Mouse (Mus musculus): ENCODE results near the gene Smok2a.
"Not testable (repeated sequence)": the region's sequence is repeated elsewhere in the genome, so short reads cannot be mapped to it uniquely, and the experiment has no call there.

The Smok2a gene

GRCm38 (mm10) chr17:13220888-13221287 lies at the start of gene Smok2a:
Gene Smok2a, plus strand, starts transcription at chr17:13221188.
- DNase-seq (ENCODE audit: low spot score) = no peak

DNA sequence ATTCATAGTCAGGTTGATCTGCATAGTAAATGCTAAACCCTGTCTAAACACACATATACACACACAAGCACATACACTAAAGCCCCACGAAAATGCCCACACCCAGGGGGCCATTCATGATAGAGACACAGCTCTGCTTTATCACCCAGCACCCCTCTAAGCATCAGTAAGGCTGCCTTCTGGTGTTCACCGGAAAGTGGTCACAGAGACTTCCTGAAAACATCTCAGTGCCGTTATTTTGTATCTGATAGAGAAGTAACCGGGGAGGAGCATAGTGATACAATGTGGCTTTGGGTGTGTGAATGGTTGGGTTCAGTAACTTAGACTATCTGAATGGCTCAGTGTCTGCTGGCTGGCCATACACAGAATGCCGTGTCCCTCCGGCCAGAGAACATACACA lies 47.4 kb upstream of the Smok2a start:
- DNase-seq (ENCODE audit: low spot score) = not testable (repeated sequence)

DNA sequence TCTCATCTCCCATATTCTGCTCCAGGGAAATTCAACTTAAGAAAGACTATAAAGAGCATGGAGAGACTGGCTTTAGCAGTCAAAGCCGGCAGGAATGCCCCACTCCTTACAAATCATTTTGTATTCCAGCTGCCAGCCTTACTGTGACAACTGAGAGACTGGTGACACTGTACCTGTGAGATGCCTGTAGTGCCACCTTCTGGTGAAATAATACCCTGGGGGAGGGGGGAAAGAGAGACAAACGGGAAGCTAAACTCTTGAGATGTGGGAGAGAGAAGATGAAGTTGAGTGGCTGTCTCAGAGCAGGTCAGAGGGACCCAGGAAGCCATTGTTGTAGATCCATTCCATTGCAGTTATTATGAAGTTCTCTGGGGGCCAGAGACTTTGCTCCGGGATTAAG lies 47.0 kb upstream of the Smok2a start:
- not testable (repeated sequence) for DNase-seq (ENCODE audit: low spot score)

DNA sequence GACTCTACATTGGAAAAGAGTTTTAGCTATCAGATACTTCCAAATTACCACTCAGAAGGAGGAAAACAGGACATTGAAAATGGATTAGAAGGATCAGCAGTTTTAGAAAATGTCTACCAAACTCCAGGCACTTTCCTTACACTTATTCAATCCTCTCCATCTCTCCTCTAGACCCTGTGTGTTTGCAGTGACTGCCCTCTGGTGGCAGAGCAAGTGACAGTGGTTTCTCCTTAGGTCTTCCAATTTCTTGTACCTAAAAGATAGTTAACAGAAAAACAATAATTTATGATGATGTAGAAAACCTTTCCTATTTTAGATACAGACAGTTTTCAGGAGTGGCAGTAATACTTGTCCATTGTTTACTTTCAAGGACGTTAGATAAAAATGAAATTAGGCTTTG lies 45.4 kb upstream of the Smok2a start:
- not testable (repeated sequence) for DNase-seq (ENCODE audit: low spot score)

- not testable (repeated sequence) for DNase-seq (ENCODE audit: low spot score)
Measured at GRCm38 (mm10) chr17:13177796-13178195, 43.2 kb upstream of the Smok2a start.

GRCm38 (mm10) chr17:13179021-13179420 lies 42.0 kb upstream of the Smok2a start:
- not testable (repeated sequence) for DNase-seq (ENCODE audit: low spot score)

GRCm38 (mm10) chr17:13180491-13180890 lies 40.5 kb upstream of the Smok2a start:
- DNase-seq (ENCODE audit: low spot score) = not testable (repeated sequence)

GRCm38 (mm10) chr17:13182712-13183111 lies 38.3 kb upstream of the Smok2a start:
- not testable (repeated sequence) for DNase-seq (ENCODE audit: low spot score)

GRCm38 (mm10) chr17:13184514-13184913 lies 36.5 kb upstream of the Smok2a start:
- DNase-seq (ENCODE audit: low spot score) = not testable (repeated sequence)

- DNase-seq (ENCODE audit: low spot score) = not testable (repeated sequence)
Measured at GRCm38 (mm10) chr17:13186541-13186940, 34.4 kb upstream of the Smok2a start.

DNA sequence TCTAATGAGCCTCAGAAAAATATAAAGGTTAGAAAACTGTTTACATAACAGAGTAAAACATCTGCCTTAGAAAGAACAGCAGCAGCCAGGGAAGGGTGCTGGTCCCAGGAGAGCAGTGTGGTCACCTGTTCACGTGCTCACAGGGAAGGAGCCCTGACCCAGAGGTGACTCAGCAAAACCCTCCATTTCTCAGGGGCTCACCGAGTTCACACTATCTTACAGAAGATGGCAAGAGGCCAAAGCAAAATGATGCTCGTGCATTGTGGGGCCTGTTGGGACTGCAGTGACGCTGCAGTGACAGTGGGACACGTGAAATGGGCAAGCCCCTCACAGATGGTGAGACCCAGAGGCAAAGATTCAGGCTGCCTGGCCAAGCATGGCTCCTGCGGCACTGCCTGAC lies 33.4 kb upstream of the Smok2a start:
- not testable (repeated sequence) for DNase-seq (ENCODE audit: low spot score)

DNA sequence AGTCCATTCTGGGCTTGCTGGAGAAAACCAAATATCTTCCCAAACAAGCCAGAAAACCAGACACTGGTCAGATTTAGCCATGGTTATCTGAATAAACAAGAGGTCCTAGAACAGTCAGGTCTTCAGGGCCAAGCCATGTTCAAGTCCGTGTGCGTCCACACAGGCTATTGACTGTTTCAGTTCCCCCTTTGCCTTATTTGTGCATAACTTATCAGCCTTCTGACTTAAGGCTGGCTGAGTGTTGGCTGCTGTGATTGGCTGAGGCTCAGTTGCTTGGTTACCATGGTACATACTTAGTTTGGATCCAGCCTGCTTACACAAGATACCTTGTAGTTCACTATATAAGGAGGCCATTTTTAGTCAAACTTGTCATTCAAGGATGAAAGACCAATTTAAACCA lies 32.1 kb upstream of the Smok2a start:
- DNase-seq (ENCODE audit: low spot score) = not testable (repeated sequence)

DNA sequence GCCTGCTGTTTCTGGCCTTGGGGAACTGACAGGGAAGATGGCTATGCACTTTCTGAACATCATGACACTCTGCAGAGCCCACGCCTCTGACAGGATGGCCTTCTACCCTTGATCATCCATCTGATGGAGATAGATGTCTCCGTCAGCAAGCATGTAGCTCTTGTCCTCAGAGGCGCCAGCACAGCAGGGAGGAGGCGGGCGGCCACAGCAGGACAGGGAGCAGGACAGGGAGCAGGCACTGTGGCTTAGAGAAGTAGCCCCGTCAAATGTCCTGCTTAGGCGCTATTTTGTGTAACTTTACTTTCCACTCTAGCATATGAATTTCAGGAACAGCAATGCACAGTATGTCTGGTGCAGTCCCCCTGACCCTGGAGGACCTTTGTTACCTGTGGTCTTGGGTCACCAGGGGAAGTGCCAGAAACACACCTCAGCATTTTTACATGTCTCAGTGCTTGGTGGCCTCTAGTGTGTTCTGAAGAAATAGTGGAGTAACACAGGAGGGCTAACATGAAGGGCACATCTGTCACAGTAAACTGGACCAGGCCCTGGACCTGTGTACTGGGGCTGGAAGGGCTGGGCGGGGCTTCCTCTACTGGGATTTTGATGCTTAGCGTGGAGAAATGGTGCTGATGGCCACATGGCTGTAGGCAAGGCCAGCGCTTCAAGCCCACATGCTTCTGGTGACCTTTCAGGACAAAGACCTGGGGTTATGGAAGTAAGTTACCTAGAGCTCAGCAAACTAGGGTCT lies 30.0 kb upstream of the Smok2a start:
- DNase-seq (ENCODE audit: low spot score) = not testable (repeated sequence)

GRCm38 (mm10) chr17:13196486-13196885 lies 24.5 kb upstream of the Smok2a start:
- DNase-seq (ENCODE audit: low spot score) = not testable (repeated sequence)

DNA sequence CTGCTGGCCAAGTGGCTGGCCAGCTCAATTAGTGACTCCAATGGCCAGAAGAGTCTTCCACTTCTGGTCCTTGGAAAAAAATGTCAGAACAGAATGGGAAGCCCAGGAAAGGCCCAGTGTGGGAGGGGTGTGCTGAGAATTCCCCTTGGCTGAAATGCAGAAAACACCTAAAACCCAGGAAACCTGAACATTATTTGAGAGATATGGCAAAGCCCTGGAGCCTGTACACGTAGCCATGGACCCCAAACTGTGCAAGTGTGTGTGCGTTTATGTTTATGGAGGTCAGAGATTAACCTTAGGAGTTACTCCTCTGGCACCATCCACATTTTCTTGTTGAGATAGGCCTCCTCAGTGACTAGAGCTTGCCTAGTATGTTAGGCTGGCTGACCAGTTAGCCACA lies 22.2 kb upstream of the Smok2a start:
- DNase-seq (ENCODE audit: low spot score) = not testable (repeated sequence)

- DNase-seq (ENCODE audit: low spot score) = not testable (repeated sequence)
Measured at GRCm38 (mm10) chr17:13199880-13200409, 21.0 kb upstream of the Smok2a start.

DNA sequence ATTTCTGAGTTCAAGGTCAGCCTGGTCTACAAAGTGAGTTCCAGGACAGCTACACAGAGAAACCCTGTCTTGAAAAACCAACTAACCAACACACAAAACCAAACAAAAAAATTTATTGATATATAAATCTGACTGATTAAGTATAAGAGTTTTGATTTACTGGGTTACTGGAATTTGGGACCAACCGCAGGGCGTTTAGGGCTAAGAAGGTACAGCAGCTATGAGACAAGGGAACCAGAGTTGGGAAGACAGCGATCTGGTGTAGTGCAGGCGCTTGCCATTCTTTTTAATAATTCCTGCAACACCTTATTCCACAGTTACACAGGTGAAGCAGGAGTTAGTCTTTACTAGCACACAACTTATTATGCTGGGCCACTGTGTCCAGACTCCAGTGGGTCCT lies 19.4 kb upstream of the Smok2a start:
- DNase-seq (ENCODE audit: low spot score) = not testable (repeated sequence)

GRCm38 (mm10) chr17:13202453-13203107 lies 18.4 kb upstream of the Smok2a start:
- not testable (repeated sequence) for DNase-seq (ENCODE audit: low spot score)

- not testable (repeated sequence) for DNase-seq (ENCODE audit: low spot score)
Measured at GRCm38 (mm10) chr17:13205247-13205646, 15.7 kb upstream of the Smok2a start.

DNA sequence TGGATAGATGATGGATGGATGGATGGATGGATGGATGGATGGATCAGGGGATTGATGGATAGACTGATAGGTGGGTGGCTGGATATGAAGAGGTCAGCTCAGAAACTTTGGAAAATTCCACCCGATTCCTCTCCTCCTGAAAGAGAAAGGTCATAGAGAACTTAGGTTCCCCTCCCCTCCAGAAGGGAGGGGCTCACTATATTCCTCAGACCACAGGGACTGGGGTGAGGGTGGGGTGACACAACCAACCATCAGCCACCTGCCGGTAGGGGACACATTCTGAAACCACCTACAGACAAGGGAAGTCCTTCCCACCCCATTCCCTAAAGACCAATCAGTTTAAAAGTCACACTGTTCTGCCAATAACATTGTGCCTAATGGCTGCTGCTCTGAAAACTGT lies 14.5 kb upstream of the Smok2a start:
- DNase-seq (ENCODE audit: low spot score) = no peak

DNA sequence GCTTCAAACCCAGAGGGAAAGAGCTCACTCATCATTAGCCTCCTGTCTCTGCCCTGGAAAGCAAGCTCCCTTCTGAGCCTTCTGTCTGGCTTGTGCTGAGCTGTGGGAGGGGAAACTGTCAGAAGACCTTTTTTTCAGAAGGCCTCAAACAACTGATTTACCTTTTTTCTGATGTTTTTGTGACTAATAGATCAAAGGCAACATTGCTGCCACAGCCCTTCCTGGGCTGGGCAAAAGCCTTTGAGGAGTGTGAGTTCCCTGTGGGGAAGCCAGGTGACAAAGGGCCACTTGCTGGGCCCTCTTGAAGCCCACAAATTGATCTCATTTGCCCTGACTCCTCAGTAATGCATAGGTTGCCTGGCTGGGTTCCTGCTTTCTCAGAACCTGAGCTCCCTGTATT lies 12.5 kb upstream of the Smok2a start:
- not testable (repeated sequence) for DNase-seq (ENCODE audit: low spot score)

DNA sequence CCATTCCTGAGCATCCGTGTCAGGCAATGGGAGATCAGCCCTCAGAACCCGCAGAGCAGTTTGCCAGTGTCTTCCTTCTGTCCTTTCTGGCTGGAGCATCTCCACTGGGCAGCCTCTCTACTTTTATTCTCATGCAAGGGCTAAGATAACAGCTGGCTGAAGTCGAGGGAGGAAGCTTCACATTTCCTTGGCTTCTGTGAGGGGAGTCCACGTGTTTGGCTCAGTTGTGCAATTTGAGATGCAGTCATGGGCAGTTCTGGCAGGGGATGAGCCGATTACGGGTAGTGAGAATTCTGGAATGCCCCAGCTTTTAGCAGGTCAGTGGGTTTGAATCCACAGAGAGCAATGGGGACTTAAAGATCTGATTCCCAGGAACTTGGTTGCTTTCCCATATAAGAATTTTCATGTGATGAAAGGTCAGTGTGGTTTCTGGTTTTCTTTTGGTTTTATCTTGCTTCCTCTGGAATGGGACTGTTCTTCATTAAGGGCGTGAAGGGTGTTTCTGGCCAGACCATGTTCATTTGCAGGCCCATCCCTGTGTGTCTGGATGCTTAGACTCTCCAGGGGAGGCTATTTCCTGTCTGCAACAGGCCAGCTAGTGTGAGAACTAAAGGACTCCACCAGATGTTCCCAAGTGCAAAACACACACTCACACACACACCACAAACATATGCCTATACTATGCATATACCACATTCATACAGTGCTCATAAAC lies 8.7 kb upstream of the Smok2a start:
- peak; percentile 65 for DNase-seq (ENCODE audit: low spot score)

Data from urinary bladder, postnatal 14 days (tissue).